Mouse (Mus musculus) lung, postnatal 4 days (tissue): ENCODE measurements around the gene H2-Ab1.

Source experiments
- DNase-seq, 2 experiments: peaks; one replicate each; pipeline ENCODE4 v3.0.0; 2021

The H2-Ab1 gene

GRCm38 (mm10) chr17:34239601-34240041 is 17.9 kb upstream of the H2-Ab1 start:
- DNase-seq: no peak

GRCm38 (mm10) chr17:34240366-34240765 is 17.1 kb upstream of the H2-Ab1 start:
- DNase-seq: no peak

- no peak for DNase-seq
Observed at GRCm38 (mm10) chr17:34240916-34241315, 16.6 kb upstream of the H2-Ab1 start.

GRCm38 (mm10) chr17:34244656-34245055 is 12.8 kb upstream of the H2-Ab1 start:
- DNase-seq: no peak

GRCm38 (mm10) chr17:34247047-34247446 is 10.4 kb upstream of the H2-Ab1 start:
- DNase-seq: no peak

- no peak for DNase-seq
Observed at GRCm38 (mm10) chr17:34248764-34249163, 8.7 kb upstream of the H2-Ab1 start.

GRCm38 (mm10) chr17:34249361-34249760 is 8.1 kb upstream of the H2-Ab1 start:
- DNase-seq: no peak

- peak in 1 of 2 experiments; percentile 58 for DNase-seq
Observed at GRCm38 (mm10) chr17:34249878-34250277, 7.6 kb upstream of the H2-Ab1 start.

- no peak for DNase-seq
Observed at GRCm38 (mm10) chr17:34251666-34252065, 5.8 kb upstream of the H2-Ab1 start.

- no peak for DNase-seq
Observed at GRCm38 (mm10) chr17:34256501-34256900, 988 bp upstream of the H2-Ab1 start.

GRCm38 (mm10) chr17:34260551-34260950 is 3.1 kb downstream of the H2-Ab1 start:
- peak in 1 of 2 experiments; percentile 15 for DNase-seq

- peak; percentile 57 to 82 for DNase-seq
Observed at GRCm38 (mm10) chr17:34261502-34261901, 4.0 kb downstream of the H2-Ab1 start.

GRCm38 (mm10) chr17:34263068-34263467 is 5.6 kb downstream of the H2-Ab1 start:
- peak; percentile 33 to 83 for DNase-seq

- peak in 1 of 2 experiments; percentile 38 for DNase-seq
Observed at GRCm38 (mm10) chr17:34263811-34264371, 6.4 kb downstream of the H2-Ab1 start.

GRCm38 (mm10) chr17:34264452-34265351 is 7.2 kb downstream of the H2-Ab1 start:
- peak in 1 of 2 experiments; percentile 18 for DNase-seq

GRCm38 (mm10) chr17:34268262-34268661 is 10.8 kb downstream of the H2-Ab1 start:
- no peak for DNase-seq

- DNase-seq: no peak
Observed at GRCm38 (mm10) chr17:34268748-34269147, 11.3 kb downstream of the H2-Ab1 start.

- DNase-seq: no peak
Observed at GRCm38 (mm10) chr17:34269817-34270216, 12.3 kb downstream of the H2-Ab1 start.

GRCm38 (mm10) chr17:34270230-34270629 is 12.7 kb downstream of the H2-Ab1 start:
- DNase-seq: no peak

- DNase-seq: no peak
Observed at GRCm38 (mm10) chr17:34270940-34271339, 13.5 kb downstream of the H2-Ab1 start.

- no peak for DNase-seq
Observed at GRCm38 (mm10) chr17:34272102-34272501, 14.6 kb downstream of the H2-Ab1 start.

- DNase-seq: no peak
Observed at GRCm38 (mm10) chr17:34280499-34281038, 23.1 kb downstream of the H2-Ab1 start.

- no peak for DNase-seq
Observed at GRCm38 (mm10) chr17:34281836-34282235, 24.3 kb downstream of the H2-Ab1 start.

GRCm38 (mm10) chr17:34285371-34285770 is 27.9 kb downstream of the H2-Ab1 start:
- DNase-seq: no peak
